Mouse (Mus musculus) ES-E14 (cell line): ENCODE measurements around the gene B4galnt1. TPM values are rescaled to one million over a fixed set of nuclear protein-coding genes. Genes with fewer than 3 reads are reported as not detected.

Source experiments
- DNase-seq: peaks from one replicate; pipeline ENCODE4 v3.0.0-alpha.2; 2013; ENCODE audit warnings: low read depth, low spot score
- H3K27ac ChIP-seq: 2 replicates; pipeline ENCODE4 v1.5.1; 2012; ENCODE audit warnings: low read depth, mild to moderate bottlenecking, low read length, moderate library complexity, mixed read lengths; ENCODE audit not compliant: poor library complexity, insufficient read depth, severe bottlenecking
- H3K36me3 ChIP-seq: 2 replicates; pipeline ENCODE4 v1.6.1; 2012; ENCODE audit warnings: mild to moderate bottlenecking, low read length, moderate library complexity, mixed read lengths; ENCODE audit not compliant: control insufficient read depth, poor library complexity, insufficient read depth, severe bottlenecking
- H3K4me1 ChIP-seq, 2 experiments: fragments of 150-350 bp in 1 of 2; sonication (generic) in 1 of 2; 2 replicates each; pipeline ENCODE4 v1.6.1; 2012; ENCODE audit warnings: low read length in 2 of 2, mild to moderate bottlenecking in 1 of 2, mixed read lengths in 1 of 2; ENCODE audit not compliant: control insufficient read depth in 2 of 2, insufficient read depth in 2 of 2, poor library complexity in 1 of 2
- H3K4me3 ChIP-seq, 2 experiments: fragments of 150-350 bp in 1 of 2; sonication (generic) in 1 of 2; 2 replicates each; pipeline ENCODE4 v1.5.1; 2012; ENCODE audit warnings: low read length in 2 of 2, low read depth in 1 of 2, mild to moderate bottlenecking in 1 of 2, mixed read lengths in 1 of 2; ENCODE audit not compliant: insufficient read depth in 1 of 2, poor library complexity in 1 of 2, severe bottlenecking in 1 of 2
- H3K9ac ChIP-seq: 2 replicates; pipeline ENCODE4 v1.6.1; 2012; ENCODE audit warnings: low read depth, mild to moderate bottlenecking, low read length, mixed read lengths; ENCODE audit not compliant: poor library complexity, insufficient read depth, severe bottlenecking
- H3K9me3 ChIP-seq: fragments of 150-350 bp; sonication (generic); 2 replicates; pipeline ENCODE4 v1.6.1; 2012; ENCODE audit warnings: low read depth, mild to moderate bottlenecking, low read length; ENCODE audit not compliant: control insufficient read depth, insufficient read depth
- CHD2 ChIP-seq: IDR thresholded peaks from 2 replicates; pipeline ENCODE4 v1.6.1; 2014; ENCODE audit warnings: mild to moderate bottlenecking, low read depth, low read length, inconsistent platforms
- HCFC1 ChIP-seq: IDR thresholded peaks from 2 replicates; pipeline ENCODE4 v1.6.1; 2012; ENCODE audit warnings: low read length, inconsistent platforms, borderline replicate concordance; ENCODE audit not compliant: insufficient read depth
- MAFK ChIP-seq: IDR thresholded peaks from 2 replicates; pipeline ENCODE4 v1.6.1; 2014; ENCODE audit warnings: mild to moderate bottlenecking, low read depth, low read length, inconsistent platforms; ENCODE audit not compliant: insufficient read depth
- ZC3H11A ChIP-seq: IDR thresholded peaks from 2 replicates; pipeline ENCODE4 v1.6.1; 2012; ENCODE audit warnings: low read depth, mild to moderate bottlenecking, inconsistent platforms, low read length, borderline replicate concordance
- ZNF384 ChIP-seq: IDR thresholded peaks from 2 replicates; pipeline ENCODE4 v1.6.1; 2012; ENCODE audit warnings: low read depth, low read length, inconsistent platforms
- in situ Hi-C, 2 experiments: fragments of 600-800 bp; cut with MboI; formaldehyde crosslinking; loops; one replicate each; pipeline ENCODE4 v1.15.1; 2025; ENCODE audit warnings: low sequenced_read_pairs in 2 of 2, inconsistent platforms in 1 of 2; ENCODE audit not compliant: unreplicated experiment in 2 of 2
- total RNA-seq: library from RNA; depleted of rRNA; stranded (reverse); fragments of 300-350 nt; gene quantifications from 2 replicates; pipeline ENCODE4 v1.2.3, GENCODE M21; 2012; rRNA removed

B4galnt1 gene
- 4.5 and 8.6 TPM in 2 replicates for total RNA-seq

DNA sequence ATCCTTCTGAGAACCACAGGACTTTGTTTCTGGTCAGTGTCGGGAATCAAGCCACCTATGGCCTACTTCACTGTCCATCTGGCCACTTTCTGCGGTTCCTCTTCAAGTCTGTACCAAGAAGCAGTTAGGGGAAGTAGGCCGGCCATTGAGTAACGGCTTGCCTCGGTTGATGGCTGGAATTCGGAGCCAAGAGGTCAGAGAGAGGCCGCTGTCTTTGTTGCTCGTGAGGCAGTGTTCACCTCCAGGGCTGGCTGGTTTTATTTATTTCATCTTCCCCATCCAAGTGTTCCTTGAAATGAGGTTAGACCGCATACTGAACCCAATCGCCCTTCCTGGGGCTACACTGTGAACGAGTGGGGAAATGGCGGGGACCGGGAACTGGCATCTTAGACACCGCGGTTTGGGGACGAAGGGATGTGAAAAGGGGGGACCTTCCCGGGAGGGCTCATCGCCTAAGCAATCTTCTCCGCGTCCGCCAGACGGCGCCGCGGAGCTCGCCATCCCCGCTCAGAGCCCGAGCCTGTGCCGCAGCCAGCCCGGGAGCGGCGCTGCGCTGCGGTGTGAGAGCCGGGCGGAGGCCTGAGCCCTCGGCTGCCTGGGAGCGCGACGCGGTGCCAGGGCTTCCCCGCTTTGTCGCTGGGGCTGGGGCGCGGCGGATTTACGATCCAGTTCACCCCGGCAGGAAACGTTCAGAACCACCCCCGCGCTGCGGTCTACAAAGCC, at the start of gene B4galnt1:
Gene B4galnt1 (plus strand): TSS at position 595 of the 723 bp plus-strand sequence.
- Histone ChIP-seq H3K9ac (peak within 1 kb of the TSS; percentile 77), H3K27ac (no peak within 1 kb of the TSS), H3K36me3 (no peaks in the 10 kb centered on the region), H3K4me1 (peaks cover 2 to 6% of the 10 kb centered on the region in 2 experiments; a peak in 2 of 4 replicates), H3K4me3 (peak within 1 kb of the TSS; percentile 74), H3K9me3 (no peaks in the 10 kb centered on the region)
- in situ Hi-C loops = no loop called here
- TF ChIP-seq HCFC1 (0 out of 2 replicates have a peak, but pooled peaks have one; percentile 47), CHD2 (no peak), ZC3H11A (peak; percentile 48; the same call in 1 of the 2 replicates)
- DNase-seq = peak; percentile 69

GRCm38 (mm10) chr10:127118470-127118869, 46.6 kb upstream of the B4galnt1 start:
- no peak for TF ChIP-seq ZC3H11A
- TF ChIP-seq CHD2 = peak; percentile 90
- no peak for TF ChIP-seq MAFK
- TF ChIP-seq ZNF384 = no peak
- TF ChIP-seq HCFC1 = no peak
- Histone ChIP-seq H3K27ac (no peak overlapping the region), H3K4me3 (no peak overlapping the region), H3K36me3 (peaks cover 9% of the 10 kb centered on the region; the same call in 1 of the 2 replicates), H3K4me1 (peaks cover 1 to 3% of the 10 kb centered on the region in 2 experiments; a peak in 2 of 4 replicates), H3K9ac (no peak overlapping the region), H3K9me3 (no peaks in the 10 kb centered on the region)
- in situ Hi-C loops = no loop called here
- no peak for DNase-seq

DNA sequence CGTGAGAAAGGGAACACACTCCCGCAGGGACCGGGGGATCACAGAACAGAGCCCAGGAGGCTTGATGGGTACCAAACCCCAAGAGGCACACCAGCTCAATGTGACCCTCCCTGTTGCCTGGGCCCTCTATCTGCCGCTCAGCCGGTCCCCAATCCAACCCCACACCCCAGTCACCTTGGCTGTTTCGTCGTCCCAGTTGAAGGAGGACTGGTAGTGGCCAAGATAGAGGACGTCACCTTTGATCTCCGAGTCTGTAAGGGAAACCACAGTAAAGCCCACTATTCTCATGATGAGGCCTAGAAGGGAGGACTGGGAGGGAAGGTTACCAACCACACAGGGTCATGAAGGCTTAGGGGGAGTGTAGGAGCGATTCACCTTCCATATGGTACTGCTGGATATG, 45.8 kb upstream of the B4galnt1 start:
- TF ChIP-seq CHD2 = no peak
- TF ChIP-seq ZNF384 = no peak
- no peak for TF ChIP-seq HCFC1
- TF ChIP-seq ZC3H11A = no peak
- no peak for TF ChIP-seq MAFK
- no peaks in the 10 kb centered on the region for H3K9me3 ChIP-seq
- peaks cover 1 to 3% of the 10 kb centered on the region in 2 experiments; a peak in 2 of 4 replicates for H3K4me1 ChIP-seq
- no peak overlapping the region for H3K9ac ChIP-seq
- no peak overlapping the region for H3K27ac ChIP-seq
- H3K36me3 ChIP-seq = peaks cover 9% of the 10 kb centered on the region; the same call in 1 of the 2 replicates
- DNase-seq = no peak
- H3K4me3 ChIP-seq = no peak overlapping the region
- in situ Hi-C loops = no loop called here

DNA sequence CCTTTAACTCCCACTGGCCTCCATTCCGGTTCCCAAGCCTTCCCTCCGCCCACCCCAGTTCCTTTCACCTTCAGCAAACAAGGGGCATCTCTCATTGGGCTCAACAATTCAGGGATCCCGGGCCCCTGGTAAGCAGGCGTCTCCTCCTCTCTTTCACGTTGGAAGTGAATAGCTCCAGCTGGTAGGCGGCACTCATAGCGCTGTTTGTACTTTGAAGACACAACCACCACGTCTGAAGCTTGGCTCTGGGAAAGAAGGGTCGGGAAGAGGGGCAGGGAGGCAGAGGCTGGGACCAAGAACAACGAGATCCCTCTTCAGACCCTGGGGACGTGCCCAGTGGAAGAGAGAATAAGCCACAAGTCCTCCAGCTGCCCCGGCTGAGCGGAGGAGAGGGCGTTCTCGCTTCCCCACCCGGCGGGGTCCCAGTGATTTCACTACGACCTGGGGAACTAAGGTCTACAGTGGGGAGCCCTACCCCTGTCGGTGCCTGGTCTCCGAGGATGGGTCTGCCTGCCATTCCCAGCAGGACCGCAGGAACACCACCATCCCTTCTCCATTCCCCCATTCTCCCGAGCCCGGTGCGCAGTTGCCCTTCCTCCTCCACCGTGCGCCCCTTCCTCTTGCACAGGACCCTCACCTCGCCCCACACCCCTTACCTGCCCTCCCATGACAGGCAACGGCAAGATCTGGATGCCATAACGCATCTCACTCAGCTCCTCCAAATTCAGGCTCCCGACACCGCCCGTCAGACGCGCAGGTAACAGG, 44.5 kb upstream of the B4galnt1 start:
- Histone ChIP-seq H3K27ac (no peak overlapping the region), H3K4me3 (peak overlapping the region; percentile 80 to 98), H3K9ac (peak overlapping the region; percentile 76), H3K9me3 (no peaks in the 10 kb centered on the region), H3K36me3 (peaks cover 9% of the 10 kb centered on the region; the same call in 1 of the 2 replicates), H3K4me1 (peaks cover 1 to 3% of the 10 kb centered on the region in 2 experiments; a peak in 2 of 4 replicates)
- TF ChIP-seq ZNF384 (no peak), HCFC1 (no peak), MAFK (no peak), ZC3H11A (no peak)
- in situ Hi-C loops = no loop called here
- DNase-seq = no peak
